Mouse (Mus musculus) subcutaneous adipose tissue, adult 2 months (tissue): Measurements from ENCODE around the gene Oas3. TPM values are rescaled to one million over a fixed set of nuclear protein-coding genes. Genes with fewer than 3 reads are reported as not detected.

Experiments used
- polyA plus RNA-seq: library from polyadenylated mRNA; depleted of rRNA; stranded (reverse); fragments of >200 nt; gene quantifications from 2 replicates; pipeline ENCODE4 v1.2.3, GENCODE M21; 2012; ENCODE audit warnings: low replicate concordance; rRNA removed

Gene Oas3
- 1.0 and 7.0 TPM in 2 replicates for polyA plus RNA-seq

GRCm38 (mm10) chr5:120777478-120777877, at the start of gene Oas3:
TSS of gene Oas3 (minus strand) at chr5:120777661.

GRCm38 (mm10) chr5:120811951-120812819, 34.7 kb upstream of the Oas3 start, which contains the start of gene Oas1c:
TSS of gene Oas1c (minus strand) at chr5:120812514.

GRCm38 (mm10) chr5:120795480-120796034, 18.1 kb upstream of the Oas3 start, which contains the start of gene Oas1e:
TSS of gene Oas1e (minus strand) at chr5:120795530.

GRCm38 (mm10) chr5:120749688-120750087, 27.8 kb downstream of the Oas3 start, which contains the start of gene Oas2:
TSS of gene Oas2 (minus strand) at chr5:120749853.

GRCm38 (mm10) chr5:120711827-120712226, 65.6 kb downstream of the Oas3 start, which contains the start of gene Dtx1:
TSS of gene Dtx1 (minus strand) at chr5:120711927.

Other genes with a start within 250 kb of the Oas3 start
- gene Tpcn1, start 189.0 kb downstream of the Oas3 start, polyA plus RNA-seq, result 64.4 and 96.3 TPM in 2 replicates
- gene Iqcd, start 188.6 kb downstream of the Oas3 start, polyA plus RNA-seq, result 0.36 and 0.73 TPM in 2 replicates
- gene Rita1, start 165.1 kb downstream of the Oas3 start, polyA plus RNA-seq, result 15.9 and 20.1 TPM in 2 replicates
- 31.6 and 48.5 TPM in 2 replicates for gene Ddx54, start 164.9 kb downstream of the Oas3 start, polyA plus RNA-seq
- not detected in 2 replicates for gene Cfap73, start 143.4 kb downstream of the Oas3 start, polyA plus RNA-seq
- 0.24 and 1.5 TPM in 2 replicates for gene Rasal1, start 128.8 kb downstream of the Oas3 start, polyA plus RNA-seq
- 1.6 and 29.4 TPM in 2 replicates for gene Dtx1, start 65.7 kb downstream of the Oas3 start, polyA plus RNA-seq
- 22.9 and 34.5 TPM in 2 replicates for gene Oas2, start 27.8 kb downstream of the Oas3 start, polyA plus RNA-seq
- gene Oas1e, start 17.9 kb upstream of the Oas3 start, polyA plus RNA-seq, result 0.06 TPM in 1 of 2 replicates, not detected in the other
- gene Oas1c, start 34.9 kb upstream of the Oas3 start, polyA plus RNA-seq, result 2.9 and 3.2 TPM in 2 replicates
- gene Oas1f, start 69.7 kb upstream of the Oas3 start, polyA plus RNA-seq, result 0.23 TPM in 1 of 2 replicates, not detected in the other
- not detected in 2 replicates for gene Oas1h, start 83.8 kb upstream of the Oas3 start, polyA plus RNA-seq
- gene Oas1g, start 110.0 kb upstream of the Oas3 start, polyA plus RNA-seq, result 3.3 and 14.4 TPM in 2 replicates
- gene Oas1a, start 129.9 kb upstream of the Oas3 start, polyA plus RNA-seq, result 11.0 and 31.2 TPM in 2 replicates
- not detected in 2 replicates for gene Oas1d, start 136.9 kb upstream of the Oas3 start, polyA plus RNA-seq
- gene Rph3a, start 232.4 kb upstream of the Oas3 start, polyA plus RNA-seq, result not detected in 2 replicates